Mouse (Mus musculus): ENCODE results near the gene Rcan3. TPM values are rescaled to one million over a fixed set of nuclear protein-coding genes. Genes with fewer than 3 reads are reported as not detected.

Gene Rcan3
- polyA plus RNA-seq, 1 experiment from 2014 or later, result 13.0 TPM

- H3K9ac ChIP-seq (ENCODE audit: low read length), result no peak overlapping the region
- 85% methylated on average over 3 of the region's 3 CpGs for WGBS
- ATAC-seq (ENCODE audit: insufficient read depth, low FRiP score, low TSS enrichment) (no peak), DNase-seq (ENCODE audit: low spot score) (no peak)
- no peak overlapping the region for H3K27ac ChIP-seq (ENCODE audit: low read depth, low read length)
- H3K4me3 ChIP-seq (ENCODE audit: low read depth, low read length), result no peak overlapping the region
- H3K4me1 ChIP-seq (ENCODE audit: control insufficient read depth, insufficient read depth, low read length), result no peaks in the 10 kb centered on the region
- no peaks in the 10 kb centered on the region for H3K36me3 ChIP-seq (ENCODE audit: control insufficient read depth, insufficient read depth, low read length)
- peaks cover 6% of the 10 kb centered on the region for H3K27me3 ChIP-seq (ENCODE audit: control insufficient read depth, insufficient read depth, low read length)
- H3K4me2 ChIP-seq (ENCODE audit: low read depth), result no peak overlapping the region
- H3K9me3 ChIP-seq (ENCODE audit: control insufficient read depth, low read length), result no peaks in the 10 kb centered on the region
These were observed 40.9 kb downstream of the Rcan3 start for GRCm38 (mm10) chr4:135392801-135393200.

- H3K4me1 ChIP-seq (ENCODE audit: control insufficient read depth, insufficient read depth, low read length), result no peaks in the 10 kb centered on the region
- H3K27ac ChIP-seq (ENCODE audit: low read depth, low read length), result no peak overlapping the region
- H3K9me3 ChIP-seq (ENCODE audit: control insufficient read depth, low read length), result no peaks in the 10 kb centered on the region
- 79% methylated on average over 6 of the region's 6 CpGs for WGBS
- H3K4me3 ChIP-seq (ENCODE audit: low read depth, low read length), result no peak overlapping the region
- ATAC-seq (ENCODE audit: insufficient read depth, low FRiP score, low TSS enrichment), result no peak
- H3K4me2 ChIP-seq (ENCODE audit: low read depth), result no peak overlapping the region
- no peaks in the 10 kb centered on the region for H3K27me3 ChIP-seq (ENCODE audit: control insufficient read depth, insufficient read depth, low read length)
- no peak overlapping the region for H3K9ac ChIP-seq (ENCODE audit: low read length)
- no peaks in the 10 kb centered on the region for H3K36me3 ChIP-seq (ENCODE audit: control insufficient read depth, insufficient read depth, low read length)
- DNase-seq (ENCODE audit: low spot score), result no peak
These were observed 42.6 kb downstream of the Rcan3 start for GRCm38 (mm10) chr4:135391014-135391413.

- H3K4me2 ChIP-seq (ENCODE audit: low read depth), result no peak overlapping the region
- WGBS, result 67% methylated on average over 10 of the region's 10 CpGs
- DNase-seq (ENCODE audit: low spot score), result peak; percentile 21
- H3K9ac ChIP-seq (ENCODE audit: low read length), result no peak overlapping the region
- ATAC-seq (ENCODE audit: insufficient read depth, low FRiP score, low TSS enrichment), result no peak
- no peak overlapping the region for H3K27ac ChIP-seq (ENCODE audit: low read depth, low read length)
- no peak overlapping the region for H3K4me3 ChIP-seq (ENCODE audit: low read depth, low read length)
- H3K27me3 ChIP-seq (ENCODE audit: control insufficient read depth, insufficient read depth, low read length), result no peaks in the 10 kb centered on the region
- no peaks in the 10 kb centered on the region for H3K36me3 ChIP-seq (ENCODE audit: control insufficient read depth, insufficient read depth, low read length)
- no peaks in the 10 kb centered on the region for H3K4me1 ChIP-seq (ENCODE audit: control insufficient read depth, insufficient read depth, low read length)
- no peaks in the 10 kb centered on the region for H3K9me3 ChIP-seq (ENCODE audit: control insufficient read depth, low read length)
These were observed 48.0 kb downstream of the Rcan3 start for GRCm38 (mm10) chr4:135385614-135386013.

- Histone ChIP-seq H3K27me3 (ENCODE audit: control insufficient read depth, insufficient read depth, low read length) (no peaks in the 10 kb centered on the region), H3K36me3 (ENCODE audit: control insufficient read depth, insufficient read depth, low read length) (no peaks in the 10 kb centered on the region), H3K9ac (ENCODE audit: low read length) (no peak overlapping the region), H3K4me3 (ENCODE audit: low read depth, low read length) (no peak overlapping the region), H3K4me1 (ENCODE audit: control insufficient read depth, insufficient read depth, low read length) (no peaks in the 10 kb centered on the region), H3K27ac (ENCODE audit: low read depth, low read length) (no peak overlapping the region), H3K4me2 (ENCODE audit: low read depth) (no peak overlapping the region), H3K9me3 (ENCODE audit: control insufficient read depth, low read length) (no peaks in the 10 kb centered on the region)
- DNase-seq (ENCODE audit: low spot score), result peak; percentile 84
- ATAC-seq (ENCODE audit: insufficient read depth, low FRiP score, low TSS enrichment), result no peak
- WGBS, result 5% methylated on average over 14 of the region's 14 CpGs
These were observed 51.3 kb downstream of the Rcan3 start for GRCm38 (mm10) chr4:135382316-135382715.

- no peak for DNase-seq (ENCODE audit: low spot score)
- WGBS, result 54% methylated on average over 8 of the region's 8 CpGs
- H3K4me2 ChIP-seq (ENCODE audit: low read depth), result no peak overlapping the region
- H3K9ac ChIP-seq (ENCODE audit: low read length), result no peak overlapping the region
- no peaks in the 10 kb centered on the region for H3K4me1 ChIP-seq (ENCODE audit: control insufficient read depth, insufficient read depth, low read length)
- H3K4me3 ChIP-seq (ENCODE audit: low read depth, low read length), result no peak overlapping the region
- no peak overlapping the region for H3K27ac ChIP-seq (ENCODE audit: low read depth, low read length)
- ATAC-seq (ENCODE audit: insufficient read depth, low FRiP score, low TSS enrichment), result no peak
- H3K27me3 ChIP-seq (ENCODE audit: control insufficient read depth, insufficient read depth, low read length), result no peaks in the 10 kb centered on the region
- H3K9me3 ChIP-seq (ENCODE audit: control insufficient read depth, low read length), result no peaks in the 10 kb centered on the region
- no peaks in the 10 kb centered on the region for H3K36me3 ChIP-seq (ENCODE audit: control insufficient read depth, insufficient read depth, low read length)
These were observed 52.3 kb downstream of the Rcan3 start for GRCm38 (mm10) chr4:135381355-135381754.

- H3K9me3 ChIP-seq (ENCODE audit: control insufficient read depth, low read length), result no peaks in the 10 kb centered on the region
- no peaks in the 10 kb centered on the region for H3K4me1 ChIP-seq (ENCODE audit: control insufficient read depth, insufficient read depth, low read length)
- H3K4me3 ChIP-seq (ENCODE audit: low read depth, low read length), result no peak overlapping the region
- H3K9ac ChIP-seq (ENCODE audit: low read length), result no peak overlapping the region
- no peak for DNase-seq (ENCODE audit: low spot score)
- 83% methylated on average over 11 of the region's 11 CpGs for WGBS
- H3K4me2 ChIP-seq (ENCODE audit: low read depth), result no peak overlapping the region
- ATAC-seq (ENCODE audit: insufficient read depth, low FRiP score, low TSS enrichment), result no peak
- H3K36me3 ChIP-seq (ENCODE audit: control insufficient read depth, insufficient read depth, low read length), result no peaks in the 10 kb centered on the region
- no peak overlapping the region for H3K27ac ChIP-seq (ENCODE audit: low read depth, low read length)
- H3K27me3 ChIP-seq (ENCODE audit: control insufficient read depth, insufficient read depth, low read length), result no peaks in the 10 kb centered on the region
These were observed 56.4 kb downstream of the Rcan3 start for GRCm38 (mm10) chr4:135377241-135377640.

- Histone ChIP-seq H3K27me3 (ENCODE audit: control insufficient read depth, insufficient read depth, low read length) (no peaks in the 10 kb centered on the region), H3K27ac (ENCODE audit: low read depth, low read length) (no peak overlapping the region), H3K9me3 (ENCODE audit: control insufficient read depth, low read length) (no peaks in the 10 kb centered on the region), H3K36me3 (ENCODE audit: control insufficient read depth, insufficient read depth, low read length) (no peaks in the 10 kb centered on the region), H3K9ac (ENCODE audit: low read length) (no peak overlapping the region), H3K4me1 (ENCODE audit: control insufficient read depth, insufficient read depth, low read length) (no peaks in the 10 kb centered on the region), H3K4me3 (ENCODE audit: low read depth, low read length) (no peak overlapping the region), H3K4me2 (ENCODE audit: low read depth) (no peak overlapping the region)
- DNase-seq (ENCODE audit: low spot score) (no peak), ATAC-seq (ENCODE audit: insufficient read depth, low FRiP score, low TSS enrichment) (no peak)
- 66% methylated on average over 3 of the region's 3 CpGs for WGBS
These were observed 58.2 kb downstream of the Rcan3 start for GRCm38 (mm10) chr4:135375444-135375843.

- ATAC-seq (ENCODE audit: insufficient read depth, low FRiP score, low TSS enrichment) (no peak), DNase-seq (ENCODE audit: low spot score) (no peak)
- 79% methylated on average over 5 of the region's 5 CpGs for WGBS
- Histone ChIP-seq H3K9ac (ENCODE audit: low read length) (no peak overlapping the region), H3K4me3 (ENCODE audit: low read depth, low read length) (no peak overlapping the region), H3K27ac (ENCODE audit: low read depth, low read length) (no peak overlapping the region), H3K27me3 (ENCODE audit: control insufficient read depth, insufficient read depth, low read length) (no peaks in the 10 kb centered on the region), H3K36me3 (ENCODE audit: control insufficient read depth, insufficient read depth, low read length) (no peaks in the 10 kb centered on the region), H3K9me3 (ENCODE audit: control insufficient read depth, low read length) (no peaks in the 10 kb centered on the region), H3K4me1 (ENCODE audit: control insufficient read depth, insufficient read depth, low read length) (no peaks in the 10 kb centered on the region), H3K4me2 (ENCODE audit: low read depth) (no peak overlapping the region)
These were observed 60.4 kb downstream of the Rcan3 start for GRCm38 (mm10) chr4:135373299-135373698.

- Histone ChIP-seq H3K27ac (ENCODE audit: low read depth, low read length) (no peak overlapping the region), H3K36me3 (ENCODE audit: control insufficient read depth, insufficient read depth, low read length) (no peaks in the 10 kb centered on the region), H3K27me3 (ENCODE audit: control insufficient read depth, insufficient read depth, low read length) (no peaks in the 10 kb centered on the region), H3K9ac (ENCODE audit: low read length) (no peak overlapping the region), H3K9me3 (ENCODE audit: control insufficient read depth, low read length) (no peaks in the 10 kb centered on the region), H3K4me1 (ENCODE audit: control insufficient read depth, insufficient read depth, low read length) (no peaks in the 10 kb centered on the region), H3K4me2 (ENCODE audit: low read depth) (no peak overlapping the region), H3K4me3 (ENCODE audit: low read depth, low read length) (no peak overlapping the region)
- ATAC-seq (ENCODE audit: insufficient read depth, low FRiP score, low TSS enrichment) (no peak), DNase-seq (ENCODE audit: low spot score) (no peak)
- 75% methylated on average over 11 of the region's 11 CpGs for WGBS
These were observed 63.3 kb downstream of the Rcan3 start for GRCm38 (mm10) chr4:135370372-135370771.
